Mouse (Mus musculus) CD4-positive, CD25-positive, alpha-beta regulatory T cell, adult 4 months (primary cell): ENCODE results near the gene Tgif2. TPM values are rescaled to one million over a fixed set of nuclear protein-coding genes. Genes with fewer than 3 reads are reported as not detected.
"Not testable (repeated sequence)": the region's sequence is repeated elsewhere in the genome, so short reads cannot be mapped to it uniquely, and the experiment has no call there.

ENCODE experiments used
- ATAC-seq: one replicate; pipeline ENCODE4 v1.8.0; 2017
- polyA plus RNA-seq, 2 experiments: library from polyadenylated mRNA; unstranded; fragments of 100-300 nt; shearing (Covaris generic); gene quantifications; one replicate each; pipeline ENCODE4 v1.2.1; 2017

Gene Tgif2
- polyA plus RNA-seq: 10 to 100 TPM; 10.4 to 14.6 TPM

GRCm38 (mm10) chr2:156839319-156840191, at the start of gene Tgif2:
Gene Tgif2 (plus strand): TSS chr2:156840007.
- ATAC-seq: peak; percentile 84

- no peak for ATAC-seq
These were observed 41.3 kb upstream of the Tgif2 start for GRCm38 (mm10) chr2:156798516-156798915.

- no peak for ATAC-seq
These were observed 38.8 kb upstream of the Tgif2 start for GRCm38 (mm10) chr2:156801045-156801444.

GRCm38 (mm10) chr2:156802116-156802515, 37.7 kb upstream of the Tgif2 start:
- not testable (repeated sequence) for ATAC-seq

- no peak for ATAC-seq
These were observed 36.0 kb upstream of the Tgif2 start for GRCm38 (mm10) chr2:156803698-156804372.

GRCm38 (mm10) chr2:156804589-156804988, 35.2 kb upstream of the Tgif2 start:
- ATAC-seq: no peak

- ATAC-seq: no peak
These were observed 32.9 kb upstream of the Tgif2 start for GRCm38 (mm10) chr2:156806886-156807285.

GRCm38 (mm10) chr2:156809579-156809978, 30.2 kb upstream of the Tgif2 start:
- no peak for ATAC-seq

- no peak for ATAC-seq
These were observed 29.1 kb upstream of the Tgif2 start for GRCm38 (mm10) chr2:156810716-156811115.

GRCm38 (mm10) chr2:156811556-156811955, 28.3 kb upstream of the Tgif2 start:
- no peak for ATAC-seq

GRCm38 (mm10) chr2:156814344-156814801, 25.4 kb upstream of the Tgif2 start:
- no peak for ATAC-seq

- ATAC-seq: no peak
These were observed 24.9 kb upstream of the Tgif2 start for GRCm38 (mm10) chr2:156814893-156815292.

GRCm38 (mm10) chr2:156815412-156815811, 24.4 kb upstream of the Tgif2 start:
- no peak for ATAC-seq

GRCm38 (mm10) chr2:156816116-156816515, 23.7 kb upstream of the Tgif2 start:
- no peak for ATAC-seq

GRCm38 (mm10) chr2:156825128-156825527, 14.7 kb upstream of the Tgif2 start:
- ATAC-seq: not testable (repeated sequence)

GRCm38 (mm10) chr2:156834336-156834735, 5.5 kb upstream of the Tgif2 start:
- no peak for ATAC-seq

GRCm38 (mm10) chr2:156838839-156839238, 968 bp upstream of the Tgif2 start:
- ATAC-seq: no peak

GRCm38 (mm10) chr2:156840301-156841027, 657 bp downstream of the Tgif2 start:
- ATAC-seq: peak; percentile 4

GRCm38 (mm10) chr2:156841028-156841840, 1.4 kb downstream of the Tgif2 start:
- peak; percentile 22 for ATAC-seq

GRCm38 (mm10) chr2:156841841-156842706, 2.3 kb downstream of the Tgif2 start:
- ATAC-seq: peak; percentile 33

- no peak for ATAC-seq
These were observed 2.9 kb downstream of the Tgif2 start for GRCm38 (mm10) chr2:156842711-156843110.
